Mouse (Mus musculus) fibroblast of lung, adult 2 months (primary cell): ENCODE results near the gene Ccdc74a.
A peak's percentile ranks its signal among the peaks of the same experiment; 100 is the strongest.
"Not testable (repeated sequence)": the region's sequence is repeated elsewhere in the genome, so short reads cannot be mapped to it uniquely, and the experiment has no call there.

Experiments
- DNase-seq: peaks from one replicate; pipeline ENCODE4 v3.0.0-alpha.2; 2011; ENCODE audit warnings: low read depth

Gene Ccdc74a

DNA sequence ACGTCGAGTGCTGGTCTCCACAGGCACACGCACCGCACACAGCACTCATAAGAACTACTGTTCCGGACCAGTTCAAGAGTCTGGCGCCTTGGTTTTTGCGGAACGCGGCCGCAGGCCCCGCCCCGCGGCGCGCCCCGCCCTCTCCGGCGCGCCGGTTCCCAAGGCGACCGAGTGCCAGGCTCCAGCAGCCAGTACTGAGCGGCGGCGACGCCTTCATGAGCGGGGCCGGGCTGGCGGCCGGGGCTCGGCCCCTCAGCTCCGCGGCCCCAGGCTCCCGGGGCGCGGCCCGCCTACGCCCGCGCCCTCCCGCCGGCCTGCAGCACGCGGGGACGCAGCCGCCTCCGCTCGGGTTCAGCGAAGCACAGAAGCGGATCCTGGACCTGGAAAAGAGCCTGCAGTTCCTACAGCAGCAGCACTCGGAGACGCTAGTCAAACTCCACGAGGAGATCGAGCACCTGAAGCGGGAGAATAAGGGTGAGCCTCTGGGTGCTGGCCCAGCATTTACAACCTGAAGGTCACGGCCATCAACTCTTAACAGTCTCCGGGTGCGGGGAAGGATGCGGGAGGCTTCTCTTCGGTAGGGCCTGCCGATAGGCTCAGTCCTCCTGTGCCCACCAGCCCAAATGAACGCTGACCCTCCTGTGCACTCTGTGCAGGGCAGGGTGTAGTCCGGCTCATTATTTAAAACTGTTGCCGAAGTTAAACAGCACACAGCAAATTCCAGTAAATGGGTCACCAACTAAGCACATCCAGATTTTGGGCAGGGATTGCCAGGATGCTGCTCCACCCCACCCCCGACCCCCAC, at the start of gene Ccdc74a:
TSS of gene Ccdc74a (plus strand) at position 161 of the 805 bp plus-strand sequence.
- peak; percentile 77 for DNase-seq

DNA sequence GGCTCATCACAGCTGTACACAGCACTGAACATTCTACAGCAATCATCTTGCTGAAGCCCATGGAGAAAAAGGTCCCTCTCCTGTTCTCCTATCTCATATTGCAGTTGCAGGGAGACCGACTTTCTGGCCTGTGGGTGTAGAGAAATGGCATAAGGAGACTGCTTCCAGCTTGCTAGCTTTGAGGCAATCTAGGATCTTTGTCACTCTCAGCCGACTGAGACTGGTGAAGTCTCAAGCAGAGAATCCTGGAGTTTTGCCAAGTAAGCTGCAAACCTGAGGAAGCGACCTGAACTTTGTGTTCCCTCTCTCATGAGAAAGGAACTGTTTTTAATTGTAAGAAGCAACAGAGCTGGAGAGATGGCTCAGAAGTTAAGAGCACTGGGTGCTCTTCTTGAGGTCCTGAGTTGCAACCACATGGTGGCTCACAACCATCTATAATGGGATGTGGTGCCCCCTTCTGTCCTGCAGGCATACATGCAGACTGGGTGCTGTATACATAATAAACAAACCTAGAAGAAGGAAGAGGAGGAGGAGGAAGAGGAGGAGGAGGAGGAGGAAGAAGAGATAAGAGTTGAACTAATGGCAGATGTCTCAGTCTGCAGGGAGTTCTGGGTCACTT, 45.2 kb upstream of the Ccdc74a start:
- DNase-seq, result no peak

DNA sequence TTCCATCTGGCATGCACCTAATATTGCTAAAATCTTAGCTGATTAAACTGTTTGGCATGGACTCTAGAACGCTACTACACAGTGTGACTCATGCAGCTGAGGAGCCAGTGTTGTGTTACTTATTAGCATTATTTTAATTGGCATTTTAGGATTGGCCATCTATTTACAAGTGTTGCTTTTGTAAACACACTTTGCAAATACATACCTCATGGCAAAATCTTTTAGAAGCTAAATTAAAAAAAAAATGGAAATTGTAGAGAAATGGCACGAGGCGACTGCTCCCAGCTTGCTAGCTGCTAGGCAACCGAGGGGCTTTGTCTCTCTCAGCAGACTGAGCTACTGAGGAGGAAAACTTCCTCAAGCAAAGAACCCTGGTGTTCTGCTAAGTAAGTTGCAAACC, 41.3 kb upstream of the Ccdc74a start:
- DNase-seq, result no peak

DNA sequence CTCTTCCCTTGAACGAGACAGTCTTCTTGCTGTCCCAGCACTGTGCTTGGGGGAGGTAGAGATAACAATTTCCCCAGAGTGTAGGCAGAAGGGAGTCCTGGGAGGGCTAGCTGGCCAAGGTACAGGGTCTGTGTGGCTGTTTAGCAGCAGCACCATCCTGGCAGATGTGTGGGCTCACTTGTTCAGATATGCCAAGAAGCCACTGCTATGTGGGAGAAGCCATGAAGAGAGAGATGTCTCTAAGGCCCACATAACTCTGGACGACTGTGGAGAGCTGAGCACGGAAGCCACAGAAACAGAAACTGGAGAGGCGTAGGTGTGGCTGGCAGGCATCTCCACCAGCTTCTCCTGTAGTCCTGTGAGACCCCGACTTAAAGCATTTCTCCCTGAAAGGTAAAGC, 40.6 kb upstream of the Ccdc74a start:
- no peak for DNase-seq

DNA sequence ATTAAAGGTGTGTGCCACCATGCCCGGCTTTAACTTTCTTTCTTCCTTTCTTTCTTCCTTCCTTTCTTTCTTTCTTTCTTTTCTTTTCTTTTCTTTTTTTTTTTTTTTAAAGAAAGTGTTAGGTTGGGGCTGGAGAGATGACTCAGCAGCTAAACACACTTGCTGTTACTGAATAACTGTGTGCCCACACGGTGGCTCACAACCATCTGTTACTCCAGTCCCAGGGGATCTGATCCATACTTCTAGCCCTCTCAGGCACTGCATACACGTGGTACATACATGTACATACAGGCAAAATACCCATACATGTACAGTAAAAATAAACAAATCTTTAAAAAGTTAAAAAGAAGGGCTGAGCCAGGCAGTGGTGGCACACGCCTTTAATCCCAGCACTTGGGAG, 34.9 kb upstream of the Ccdc74a start:
- DNase-seq, result no peak

DNA sequence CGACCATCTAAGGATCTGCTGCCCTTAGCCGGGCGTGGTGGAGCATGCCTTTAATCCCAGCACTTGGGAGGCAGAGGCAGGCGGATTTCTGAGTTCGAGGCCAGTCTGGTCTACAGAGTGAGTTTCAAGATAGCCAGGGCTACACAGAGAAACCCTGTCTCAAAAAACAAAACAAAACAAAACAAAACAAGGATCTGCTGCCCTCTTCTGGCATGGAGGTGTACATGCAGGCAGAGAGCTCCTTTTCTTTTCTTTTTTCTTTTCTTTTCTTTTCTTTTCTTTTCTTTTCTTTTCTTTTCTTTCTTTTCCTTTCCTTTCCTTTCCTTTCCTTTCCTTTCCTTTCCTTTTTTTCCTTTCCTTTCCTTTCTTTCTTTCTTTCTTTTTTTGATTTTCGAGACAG, 31.5 kb upstream of the Ccdc74a start:
- not testable (repeated sequence) for DNase-seq

DNA sequence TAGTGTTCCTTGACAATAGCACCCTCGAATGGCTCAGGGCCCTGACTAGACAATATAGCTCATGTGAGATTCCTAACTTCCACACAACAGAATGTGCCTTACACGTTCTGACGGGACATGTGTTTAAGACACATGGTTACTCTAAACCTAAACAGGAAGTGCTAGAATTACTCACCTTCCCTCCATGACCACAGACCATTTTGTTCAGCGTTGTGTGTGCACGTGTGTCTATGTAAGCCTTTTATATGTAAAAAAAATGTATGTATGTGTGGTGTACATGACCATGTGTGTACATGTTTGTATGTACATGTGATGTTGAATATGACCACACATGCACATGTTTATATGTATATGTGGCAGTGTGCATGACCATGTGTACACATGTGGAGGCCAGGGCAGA, 30.1 kb upstream of the Ccdc74a start:
- DNase-seq, result no peak

DNA sequence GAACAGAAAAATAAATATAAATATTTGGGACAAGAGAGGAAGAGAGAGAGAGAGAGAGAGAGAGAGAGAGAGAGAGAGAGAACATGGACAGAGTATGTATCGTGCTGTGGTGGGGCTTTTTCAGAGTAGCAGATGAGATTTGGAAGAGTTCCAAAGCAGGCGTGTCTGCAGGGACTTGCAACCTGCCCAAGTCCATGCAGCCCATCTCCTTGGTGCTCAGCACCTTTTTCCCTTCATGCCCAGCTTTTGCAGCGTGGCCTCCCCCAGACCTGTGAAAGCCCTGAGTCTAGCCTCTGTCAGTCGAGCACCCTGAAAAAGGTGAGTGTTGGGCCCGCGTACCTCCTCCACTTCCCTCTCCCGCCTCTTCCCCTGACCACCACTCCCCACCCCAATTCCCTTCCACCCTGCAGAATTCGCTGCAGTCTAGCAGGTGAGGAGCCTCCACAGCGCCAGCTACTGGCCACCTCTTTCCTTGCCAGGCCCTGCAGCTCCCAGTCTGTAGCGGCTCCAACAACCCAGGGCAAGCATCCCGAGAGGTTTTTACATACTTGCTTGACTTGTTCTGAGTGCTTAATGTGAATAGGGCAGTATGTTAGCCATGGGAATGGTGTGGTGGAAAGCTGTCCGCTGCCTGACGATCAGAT, 28.2 kb upstream of the Ccdc74a start:
- no peak for DNase-seq

DNA sequence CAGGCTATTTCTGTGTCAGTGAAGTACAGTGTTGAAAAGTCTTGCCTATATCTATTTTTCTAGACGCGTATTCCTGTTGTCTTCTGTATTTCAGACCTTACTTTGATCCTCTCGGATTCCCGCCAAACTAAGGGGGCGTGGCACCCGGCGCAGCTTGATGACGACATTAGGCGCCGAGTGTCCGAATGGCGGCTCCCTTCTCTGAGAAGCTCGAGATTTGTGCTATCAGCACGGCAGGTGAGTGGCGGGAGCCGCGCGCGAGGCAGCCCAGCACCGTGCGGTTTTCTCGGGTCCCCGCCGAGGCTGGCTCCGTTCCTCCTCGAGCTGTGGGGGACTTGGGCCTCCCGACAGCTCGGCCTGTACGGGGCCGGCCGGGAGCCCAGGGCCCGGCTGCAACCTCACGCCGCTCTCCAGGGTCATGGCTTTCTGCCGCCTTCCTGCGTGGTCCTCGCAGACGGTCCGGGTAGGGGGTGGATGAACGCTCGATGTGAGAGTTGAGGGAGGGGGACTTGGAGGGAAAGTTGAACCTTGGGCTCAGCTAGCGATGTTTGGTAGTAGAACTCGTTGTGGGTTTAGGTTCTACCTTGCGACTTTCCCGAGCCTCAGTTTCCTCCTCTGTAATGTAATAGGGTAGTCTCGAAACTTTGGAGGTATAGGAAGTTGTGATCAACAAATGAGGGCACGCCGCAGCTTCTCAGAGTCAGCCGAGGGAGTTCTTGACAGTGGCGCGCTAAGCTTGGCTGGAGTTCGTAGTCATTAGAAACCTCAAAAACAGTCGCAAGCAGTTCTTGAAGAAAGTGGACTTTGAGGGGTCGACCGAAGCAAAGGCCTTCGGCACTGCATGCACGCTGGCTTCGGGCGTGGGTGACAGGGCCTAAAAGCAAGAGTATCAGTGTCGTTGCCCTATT, 26.8 kb upstream of the Ccdc74a start, which contains the start of gene Smpd4:
TSS of gene Smpd4 (plus strand) at position 157 of the 908 bp plus-strand sequence.
- peak; percentile 45 for DNase-seq

DNA sequence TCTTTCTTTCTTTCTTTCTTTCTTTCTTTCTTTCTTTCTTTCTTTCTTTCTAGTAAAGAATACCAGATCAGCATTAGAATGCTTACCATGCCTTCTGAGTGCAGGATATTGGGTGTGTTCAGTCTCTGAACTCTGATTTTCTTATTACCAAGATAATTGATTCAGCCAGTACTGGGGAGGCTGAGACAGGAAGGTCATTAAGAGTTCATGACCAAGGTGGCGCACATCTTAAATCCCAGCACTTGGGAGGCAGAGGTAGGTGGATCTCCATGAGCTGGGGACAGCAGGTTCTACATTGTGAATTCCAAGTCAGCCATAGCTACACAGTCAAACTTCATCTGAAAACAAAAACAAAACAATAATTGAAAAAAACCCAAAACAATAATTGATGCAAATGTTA, 24.3 kb upstream of the Ccdc74a start:
- DNase-seq, result no peak

DNA sequence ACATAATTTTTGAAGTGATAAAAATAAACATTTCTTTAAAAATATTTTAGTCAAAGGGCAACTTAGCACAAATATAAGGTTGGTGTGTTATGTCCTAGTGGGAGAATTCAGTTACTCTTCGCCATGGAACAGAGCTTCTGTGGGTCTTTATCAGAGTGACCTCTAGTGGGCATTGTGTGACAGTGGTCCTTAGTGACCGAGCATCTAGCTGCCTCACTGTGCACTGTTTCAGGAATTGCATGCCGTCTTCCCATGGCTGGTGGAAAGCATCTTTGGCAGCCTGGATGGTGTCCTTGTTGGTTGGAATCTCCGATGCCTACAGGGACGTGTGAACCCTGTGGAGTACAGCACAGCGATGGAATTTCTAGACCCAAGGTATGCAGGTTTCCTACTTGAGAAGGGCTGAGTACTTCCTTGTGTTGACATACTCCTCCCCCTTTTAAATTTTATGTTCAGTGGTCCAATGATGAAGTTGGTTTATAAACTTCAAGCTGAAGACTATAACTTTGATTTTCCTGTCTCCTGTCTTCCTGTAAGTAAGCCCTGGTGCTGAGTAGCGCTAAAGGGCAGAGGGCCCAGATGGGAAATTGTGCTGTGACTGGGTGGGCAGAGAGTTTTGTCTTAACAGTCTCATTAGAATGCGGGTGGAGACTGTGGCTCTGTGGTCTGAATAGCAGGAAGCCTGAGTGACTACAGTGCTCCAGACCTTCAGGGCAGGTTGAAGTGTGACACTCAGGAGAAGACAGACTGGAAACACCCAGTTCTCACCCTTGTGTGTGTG, 20.6 kb upstream of the Ccdc74a start:
- no peak for DNase-seq

DNA sequence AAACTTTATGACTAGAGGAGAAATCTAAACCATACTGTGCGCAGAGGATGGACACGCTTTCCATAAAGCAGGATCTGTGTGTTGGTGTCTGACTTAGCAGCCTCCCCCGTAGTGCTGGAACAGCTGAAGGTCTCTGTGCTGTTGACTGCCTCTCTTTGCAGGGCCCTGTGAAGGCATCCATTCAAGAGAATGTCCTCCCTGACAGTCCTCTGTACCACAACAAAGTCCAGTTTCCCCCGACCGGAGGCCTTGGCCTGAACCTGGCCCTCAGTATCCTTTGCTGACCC, 20.1 kb upstream of the Ccdc74a start:
- DNase-seq, result no peak

DNA sequence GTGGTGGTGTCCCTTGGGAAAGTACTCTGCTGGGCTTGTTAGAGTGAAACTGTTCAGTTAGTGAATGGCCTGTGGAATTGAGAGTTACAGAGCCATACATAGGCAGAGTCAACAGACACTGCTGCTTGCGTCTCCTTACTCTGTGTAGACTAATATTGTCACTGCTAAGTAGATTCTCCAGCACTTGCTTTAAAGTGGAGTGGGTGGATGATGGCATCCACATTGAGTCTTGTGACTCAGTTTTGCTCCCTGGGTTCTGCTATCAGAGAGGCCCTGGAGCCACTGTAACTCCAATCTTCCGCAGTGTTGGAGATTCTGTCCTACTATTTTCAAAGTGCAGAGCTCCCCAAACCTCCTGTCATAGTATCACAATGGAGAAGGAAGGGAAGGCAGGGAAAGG, 13.7 kb upstream of the Ccdc74a start:
- no peak for DNase-seq

DNA sequence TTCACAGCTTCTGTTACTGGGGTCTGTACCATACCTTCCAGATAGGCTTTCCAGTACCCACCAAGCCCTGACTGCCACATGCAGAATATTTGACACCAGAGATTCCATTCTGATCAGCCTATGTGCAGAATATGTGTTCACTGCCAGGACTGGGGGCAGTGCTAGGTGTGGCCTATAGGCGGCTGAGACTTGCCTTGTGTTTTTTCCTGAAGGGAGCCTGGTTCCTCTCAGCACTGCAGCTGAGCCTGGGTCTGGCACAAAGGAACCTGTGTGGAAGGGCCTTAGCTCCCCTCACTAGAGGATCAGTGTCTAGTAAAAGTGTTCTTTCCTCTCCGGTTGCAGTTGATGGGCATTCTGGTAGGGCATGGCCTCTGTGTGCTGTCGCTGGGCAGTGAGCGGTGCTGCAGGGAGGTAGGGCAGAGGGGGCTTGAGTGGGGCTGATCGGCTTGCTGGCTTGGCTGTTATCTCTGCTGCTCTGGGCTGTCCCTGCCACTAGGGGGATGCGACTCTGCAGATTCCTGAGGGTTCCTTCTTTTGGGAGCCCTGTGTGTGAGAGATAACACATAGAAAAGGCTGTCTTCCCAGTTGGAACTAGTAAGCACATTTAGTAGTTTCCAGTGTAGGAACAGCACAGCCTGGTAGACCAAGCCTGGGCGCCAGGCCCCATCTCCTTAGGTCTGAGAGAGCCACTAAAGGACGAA, 12.6 kb upstream of the Ccdc74a start:
- DNase-seq, result no peak

DNA sequence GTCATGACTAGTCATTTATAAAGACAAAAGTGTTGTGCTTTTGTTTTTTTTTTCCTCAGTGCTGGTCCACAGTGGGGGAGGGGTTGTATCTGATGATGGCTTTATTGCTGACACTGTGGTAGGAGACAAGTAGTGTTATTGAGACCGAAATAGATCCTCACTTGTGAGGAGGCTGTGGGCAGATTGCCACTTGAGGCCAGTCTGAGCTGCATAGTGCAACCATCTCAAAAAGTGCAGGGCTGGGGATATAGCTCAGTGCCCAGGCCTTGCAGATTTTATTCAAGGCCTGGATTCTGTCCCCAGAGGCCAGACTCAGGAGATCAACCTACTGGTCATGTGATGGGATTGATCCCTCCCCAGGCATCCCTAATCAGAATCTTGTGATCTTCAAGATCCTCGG, 9.4 kb upstream of the Ccdc74a start:
- no peak for DNase-seq

DNA sequence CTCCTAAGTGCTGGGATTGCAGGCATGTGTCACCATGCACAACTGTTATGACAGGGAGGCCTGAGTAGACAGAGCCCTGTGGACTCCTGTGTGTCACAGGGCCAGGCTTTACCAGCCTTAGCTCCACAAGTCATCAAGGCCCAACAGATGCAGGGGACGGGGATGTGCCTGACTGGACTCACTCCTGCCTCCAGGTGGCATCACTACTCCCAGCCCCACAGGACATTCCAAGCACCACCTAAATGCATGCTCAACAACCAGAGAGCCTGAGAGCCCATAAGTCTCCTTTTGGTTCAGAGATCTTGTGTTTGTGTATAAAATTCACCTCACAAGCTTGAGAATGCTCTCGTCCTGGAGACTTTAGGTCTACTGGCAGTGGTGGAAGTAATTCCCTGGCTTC, 8.7 kb upstream of the Ccdc74a start:
- no peak for DNase-seq

DNA sequence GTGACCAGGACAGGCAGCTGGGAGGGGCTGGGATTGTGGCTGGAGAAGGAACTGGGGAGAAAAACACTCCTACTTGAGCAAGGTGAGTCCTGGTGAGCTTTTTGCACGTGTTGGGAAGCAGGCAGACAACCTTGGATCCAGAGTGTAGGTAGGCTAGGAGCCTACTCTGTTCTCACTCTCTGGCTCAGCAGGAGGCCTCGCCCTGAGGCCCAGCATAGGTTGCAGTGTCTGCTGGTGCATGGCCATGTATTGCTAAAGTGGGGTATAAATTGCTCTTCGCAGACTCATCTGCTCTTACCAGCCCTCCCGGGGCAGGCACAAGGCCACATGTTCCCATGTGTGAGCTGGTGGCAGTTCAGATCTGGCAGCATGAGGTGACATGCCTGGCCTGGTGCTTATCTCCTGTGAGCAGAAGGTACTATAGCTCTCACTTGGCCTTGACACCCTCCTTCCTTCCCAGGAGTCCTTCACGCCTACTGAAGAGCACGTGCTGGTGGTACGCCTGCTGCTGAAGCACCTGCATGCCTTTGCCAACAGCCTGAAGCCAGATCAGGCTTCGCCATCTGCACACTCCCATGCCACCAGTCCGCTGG, 8.1 kb upstream of the Ccdc74a start:
- DNase-seq, result no peak

DNA sequence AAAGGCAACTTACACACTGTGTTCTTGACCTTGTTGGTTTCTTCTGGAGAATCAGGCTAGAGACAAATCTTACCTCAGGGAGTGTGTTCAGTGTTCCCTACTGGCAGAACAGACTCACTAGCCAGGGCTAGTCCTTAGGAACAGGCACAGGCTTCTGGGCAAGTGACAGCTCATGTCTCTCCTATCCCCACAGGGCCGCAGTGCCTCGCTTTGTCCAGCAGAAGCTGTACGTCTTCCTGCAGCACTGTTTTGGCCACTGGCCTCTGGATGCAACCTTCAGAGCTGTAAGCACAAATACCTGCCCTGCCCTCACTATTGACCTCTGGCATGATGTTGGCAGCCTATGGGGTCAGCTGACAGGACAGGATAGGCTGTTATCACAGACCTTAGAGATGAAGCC, 7.2 kb upstream of the Ccdc74a start:
- no peak for DNase-seq

DNA sequence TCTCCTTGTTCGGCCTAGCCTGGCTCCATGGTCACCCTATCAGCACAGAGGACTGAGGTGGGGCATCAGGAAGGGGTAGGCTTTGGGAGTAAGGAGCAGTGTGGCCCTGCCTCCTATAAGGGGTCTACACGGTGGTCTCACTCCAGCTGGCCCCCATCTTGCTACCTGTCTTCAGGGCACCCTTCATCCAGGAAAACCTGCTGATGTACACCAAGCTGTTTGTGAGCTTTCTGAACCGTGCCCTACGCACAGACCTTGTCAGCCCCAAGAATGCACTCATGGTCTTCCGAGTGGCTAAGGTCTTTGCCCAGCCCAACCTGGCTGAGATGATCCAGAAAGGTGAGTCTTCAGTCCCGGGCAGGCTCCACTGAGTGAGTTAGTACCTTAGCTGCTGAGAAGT, 6.3 kb upstream of the Ccdc74a start:
- no peak for DNase-seq

DNA sequence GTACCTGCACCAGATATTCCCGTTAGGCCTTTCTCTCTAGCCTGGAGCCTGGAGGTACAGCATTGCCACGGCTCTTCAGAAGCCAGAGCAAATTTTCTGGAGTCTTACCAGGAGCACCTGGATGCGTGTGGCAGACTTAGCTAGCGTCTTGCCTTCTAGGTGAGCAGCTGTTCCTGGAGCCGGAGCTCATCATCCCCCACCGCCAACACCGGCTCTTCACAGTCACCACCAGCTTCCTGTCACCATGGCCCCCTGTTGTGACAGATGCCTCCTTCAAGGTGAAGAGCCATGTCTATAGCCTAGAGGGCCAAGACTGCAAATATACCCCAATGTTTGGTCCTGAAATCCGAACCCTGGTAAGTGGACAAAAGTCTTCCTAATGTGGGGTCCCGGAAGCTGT, 5.6 kb upstream of the Ccdc74a start:
- no peak for DNase-seq

DNA sequence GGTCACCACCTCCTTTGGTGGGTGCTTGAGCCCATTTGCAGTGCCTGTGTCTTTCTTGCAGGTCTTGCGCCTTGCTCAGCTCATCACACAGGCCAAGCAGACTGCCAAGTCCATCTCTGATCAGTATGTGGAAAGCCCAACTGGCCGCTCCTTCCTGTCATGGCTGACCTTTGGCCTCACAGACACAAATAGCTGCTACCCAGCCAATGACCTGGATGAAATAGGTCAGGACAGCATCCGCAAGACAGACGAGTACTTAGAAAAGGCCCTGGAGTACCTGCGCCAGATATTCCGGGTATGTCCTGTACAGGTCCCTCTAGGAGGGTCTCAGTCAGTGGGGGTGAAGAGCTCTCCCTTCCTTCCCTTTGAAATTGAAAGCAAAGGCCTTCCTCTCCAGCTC, 5.0 kb upstream of the Ccdc74a start:
- no peak for DNase-seq
